Mouse (Mus musculus): ENCODE measurements at regions not wholly inside any gene's neighbourhood (a gene's known extent, or its start where the extent isn't known, plus 50 kb on each side); places are given as distances from the start of the nearest gene placed in this dataset.

GRCm38 (mm10) chr10:120576148-120576547, 99.9 kb upstream of the Hmga2 start:
- no peak for TF ChIP-seq POLR2A (IDR thresholded peaks at IDR 0.05; ENCODE audit: insufficient read depth, low read depth, low read length)
- no peak for TF ChIP-seq CTCF (IDR thresholded peaks at IDR 0.05; ENCODE audit: insufficient read depth, low read depth, low read length)

All from olfactory bulb, adult 2 months (tissue).